Mouse (Mus musculus) lung, adult 18-20 months (tissue): ENCODE data around the gene St3gal3.

Experiments used
- DNase-seq, 2 experiments: peaks; one replicate each; pipeline ENCODE4 v3.0.0; 2022; ENCODE audit warnings: mixed read lengths in 2 of 2

St3gal3 gene

DNA sequence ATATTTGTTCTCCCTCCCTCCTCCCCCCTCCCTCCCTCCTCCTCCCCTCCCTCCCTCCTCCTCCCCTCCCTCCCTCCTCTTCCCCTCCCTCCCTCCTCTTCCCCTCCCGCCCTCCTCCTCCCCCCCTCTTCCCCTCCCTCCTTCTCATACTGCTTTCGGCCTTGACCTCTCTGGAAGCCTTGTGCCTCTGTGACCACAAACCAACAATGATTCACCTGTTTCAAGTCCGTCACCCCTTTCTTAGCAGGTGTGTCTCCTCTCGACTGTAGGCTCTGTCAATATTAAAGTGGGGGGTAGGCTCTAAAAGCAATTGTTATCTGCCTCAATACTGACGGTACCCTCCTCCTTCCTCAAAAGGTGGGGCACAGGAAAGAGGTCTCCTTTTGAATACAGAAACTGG, 153.2 kb downstream of the St3gal3 start:
- DNase-seq = no peak

DNA sequence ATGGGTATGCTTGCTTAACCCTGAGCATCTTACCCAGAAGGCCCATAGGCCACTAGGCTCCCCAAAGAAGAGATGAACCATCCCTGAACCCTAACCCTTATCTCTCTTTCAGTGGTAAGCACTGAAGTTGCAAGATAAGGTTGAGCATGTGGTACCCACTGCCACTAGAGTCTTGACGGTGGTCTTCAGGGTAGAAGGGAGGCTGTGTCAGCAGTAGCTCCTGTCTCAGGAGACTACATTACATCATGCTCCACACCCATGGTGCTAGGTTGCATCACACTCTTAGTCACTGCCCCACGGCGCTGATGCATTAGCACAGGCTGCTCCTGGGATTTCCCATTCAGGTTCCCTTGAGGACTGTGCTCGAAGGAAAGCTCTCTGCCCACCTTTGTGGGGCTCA, 154.6 kb downstream of the St3gal3 start:
- DNase-seq = no peak

DNA sequence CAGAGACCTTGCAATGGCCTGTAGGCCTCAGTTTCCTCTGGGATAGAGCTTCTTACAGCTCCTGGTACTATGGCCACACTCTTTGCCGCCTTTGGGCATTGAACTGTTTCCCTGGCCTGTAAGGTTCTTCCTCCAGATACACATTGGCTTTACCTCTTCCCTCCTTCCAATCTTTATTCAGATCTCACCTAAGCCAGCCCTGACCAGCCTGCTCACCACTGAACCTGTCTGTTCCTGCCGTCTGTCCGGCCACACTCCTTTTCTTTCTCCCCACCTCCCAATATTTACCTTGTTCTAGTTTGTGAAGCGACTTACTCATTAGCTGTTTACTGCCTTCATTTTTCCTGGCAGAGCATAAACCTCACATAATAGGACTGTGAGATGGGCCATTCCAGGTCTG, 155.5 kb downstream of the St3gal3 start:
- no peak for DNase-seq

DNA sequence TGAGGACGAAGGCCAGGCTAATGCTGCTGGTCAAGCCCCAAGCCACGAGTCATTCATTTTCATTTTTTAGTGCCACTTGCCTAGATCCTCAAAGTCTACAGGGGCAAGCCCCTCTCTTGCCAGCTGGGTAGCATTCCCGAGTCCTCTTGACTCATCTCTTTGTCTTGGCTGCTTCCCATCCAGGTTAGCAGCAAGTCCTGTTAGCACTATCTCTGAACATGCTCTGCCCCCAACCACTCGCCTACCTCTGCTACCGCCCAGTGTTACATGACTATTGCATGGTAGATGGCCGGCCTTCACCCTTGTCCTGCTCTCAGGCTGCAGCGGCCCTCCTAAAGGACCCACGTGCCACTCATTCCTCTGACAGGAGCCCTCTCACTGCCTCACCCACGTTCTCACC, 156.4 kb downstream of the St3gal3 start:
- DNase-seq = no peak

DNA sequence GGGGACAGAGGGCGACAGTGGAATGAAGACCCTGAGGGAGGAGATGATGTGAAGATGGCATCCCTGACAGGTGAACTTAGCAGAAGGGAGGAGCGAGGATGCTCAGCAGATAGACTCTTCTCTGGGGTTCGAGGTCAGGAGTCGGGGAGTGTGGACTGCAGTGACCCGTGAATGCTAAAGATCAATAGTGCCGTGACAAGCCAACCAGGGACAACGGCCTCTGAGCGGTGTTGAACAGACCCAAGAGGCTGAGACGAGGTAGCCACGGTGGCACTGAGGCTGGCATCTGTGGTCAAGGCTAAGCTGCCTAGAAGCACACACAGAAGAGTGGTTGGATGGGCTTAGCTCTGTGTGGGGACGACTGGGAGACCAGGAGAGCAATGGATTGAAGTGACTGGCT, 156.9 kb downstream of the St3gal3 start:
- no peak for DNase-seq

DNA sequence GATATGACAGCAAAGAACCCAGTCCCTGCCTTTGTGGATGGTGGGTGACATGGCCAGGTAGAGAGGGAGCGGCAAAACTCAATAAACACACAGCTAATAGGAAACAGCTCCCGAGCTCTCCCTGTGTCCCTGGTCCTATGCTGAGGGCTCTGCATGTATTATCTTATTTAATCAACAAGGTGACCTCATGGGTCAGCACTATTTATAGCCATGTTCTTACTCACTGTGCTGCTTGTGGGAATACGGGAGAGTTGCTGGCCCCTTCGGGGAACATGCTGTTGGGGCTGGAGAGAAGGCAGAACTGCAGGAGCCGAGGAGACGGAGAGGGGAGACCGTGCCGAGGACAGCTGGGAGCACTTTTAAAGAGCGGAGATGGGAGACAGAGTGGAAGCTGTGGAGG, 157.3 kb downstream of the St3gal3 start:
- DNase-seq = no peak

DNA sequence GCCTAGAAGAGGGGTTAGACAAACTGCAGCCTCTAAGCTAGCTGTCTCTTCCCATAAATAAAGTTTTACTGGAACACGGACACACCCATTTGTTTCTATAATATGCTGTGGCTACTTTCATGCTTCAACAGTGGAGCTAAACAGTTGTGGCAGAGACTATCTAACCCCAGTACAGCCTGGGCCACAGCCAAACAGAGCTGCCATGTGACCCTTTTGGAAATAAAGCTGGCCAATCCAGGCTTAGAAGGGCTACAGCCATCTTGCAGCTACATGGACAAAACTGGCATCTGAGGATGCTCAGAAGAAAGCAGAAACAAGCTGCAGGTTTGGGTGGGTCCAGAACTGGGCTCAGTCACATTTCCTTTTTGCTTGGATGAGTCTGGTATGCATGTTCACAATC, 158.9 kb downstream of the St3gal3 start:
- DNase-seq = no peak

DNA sequence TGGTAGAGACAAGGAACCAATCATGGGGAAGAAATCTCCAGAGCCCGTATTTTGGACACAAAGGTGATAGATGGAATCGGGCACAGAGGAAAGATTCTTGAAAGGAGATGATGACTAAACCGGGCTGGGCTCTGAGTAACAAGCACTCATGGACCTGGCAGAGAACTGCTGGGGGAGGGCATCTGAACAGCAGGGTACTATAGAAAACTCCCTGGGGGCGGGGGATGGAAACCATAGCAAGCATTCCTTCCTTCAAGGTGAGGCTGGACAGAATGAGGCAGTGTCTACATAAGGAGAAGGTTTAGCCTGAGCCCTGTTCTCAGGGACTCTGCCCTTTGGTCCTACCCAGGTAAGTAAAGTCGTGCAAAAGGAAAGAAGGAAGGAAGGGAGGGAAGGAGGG, 160.0 kb downstream of the St3gal3 start:
- DNase-seq = peak in 1 of 2 experiments; percentile 35

DNA sequence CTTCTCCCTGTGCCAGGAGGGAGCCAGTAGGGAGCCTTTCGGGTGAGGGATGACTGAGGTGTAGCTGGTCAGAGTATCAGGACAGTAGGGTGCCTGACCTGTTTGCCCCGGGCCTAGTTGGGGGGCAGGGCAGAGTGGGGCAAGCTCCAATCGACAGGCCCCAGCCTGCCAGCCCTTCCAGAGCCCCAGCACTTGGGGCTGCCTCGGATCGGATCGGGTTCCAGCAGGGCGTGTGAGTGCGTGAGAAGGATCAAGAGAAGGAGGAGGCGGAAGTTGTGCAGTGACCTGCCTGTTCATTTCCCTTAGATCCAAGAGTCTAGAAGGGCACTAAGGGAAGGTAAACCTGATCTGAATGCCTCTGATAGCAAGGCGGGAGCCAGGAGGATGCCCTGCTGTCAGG, 161.7 kb downstream of the St3gal3 start:
- no peak for DNase-seq

DNA sequence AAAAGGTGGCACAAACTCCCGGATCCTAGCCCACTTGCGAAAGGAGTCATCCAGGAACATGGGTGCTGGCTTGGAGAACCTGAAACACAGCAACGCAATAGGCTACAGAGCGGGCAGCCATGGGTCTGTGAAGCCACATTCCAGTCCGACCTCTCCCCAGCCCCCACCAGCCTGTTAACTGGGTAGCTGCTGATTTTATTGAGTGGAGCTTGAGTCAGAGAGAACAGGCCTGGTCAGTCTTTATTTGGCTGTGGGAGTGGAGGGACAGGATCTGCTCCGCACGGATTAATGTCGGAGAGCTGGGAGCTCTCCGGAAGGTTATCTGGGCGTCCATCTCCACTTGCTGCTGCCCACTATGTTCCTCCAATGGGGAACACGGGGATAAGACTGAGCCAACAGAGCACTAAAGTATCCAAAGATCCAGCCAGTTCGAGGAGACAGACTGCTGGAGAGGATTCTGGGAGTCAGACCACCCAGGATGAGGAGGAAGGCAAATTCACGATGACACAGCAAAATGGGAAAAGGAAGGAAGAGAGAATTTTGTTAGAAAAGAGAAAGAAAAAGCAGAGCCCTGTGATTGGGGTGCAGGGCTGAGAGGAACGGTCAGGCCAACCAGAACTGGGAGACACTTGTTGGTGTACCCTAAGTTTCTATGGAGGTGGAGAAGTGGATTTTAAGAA, 170.2 kb downstream of the St3gal3 start:
- DNase-seq = no peak

DNA sequence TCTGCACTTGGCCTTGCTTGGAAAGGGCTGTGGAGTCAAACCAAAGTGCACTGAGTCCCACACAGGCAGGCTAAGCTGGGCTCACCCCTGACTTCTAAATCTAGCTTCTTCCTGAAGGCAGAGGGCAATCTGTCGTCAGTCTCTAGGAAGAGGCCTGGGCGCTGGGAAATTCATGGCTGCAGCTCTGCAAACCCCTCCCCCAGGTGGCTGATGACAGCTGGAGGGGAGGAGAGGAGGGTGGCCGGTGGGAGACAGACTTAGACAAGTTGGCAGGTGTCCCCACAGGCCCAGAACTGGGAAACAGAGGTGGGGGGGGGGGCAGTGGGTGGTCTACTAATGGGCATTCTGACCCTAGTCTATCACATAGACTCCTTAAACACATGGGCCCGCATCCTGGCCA, 177.2 kb downstream of the St3gal3 start:
- no peak for DNase-seq

DNA sequence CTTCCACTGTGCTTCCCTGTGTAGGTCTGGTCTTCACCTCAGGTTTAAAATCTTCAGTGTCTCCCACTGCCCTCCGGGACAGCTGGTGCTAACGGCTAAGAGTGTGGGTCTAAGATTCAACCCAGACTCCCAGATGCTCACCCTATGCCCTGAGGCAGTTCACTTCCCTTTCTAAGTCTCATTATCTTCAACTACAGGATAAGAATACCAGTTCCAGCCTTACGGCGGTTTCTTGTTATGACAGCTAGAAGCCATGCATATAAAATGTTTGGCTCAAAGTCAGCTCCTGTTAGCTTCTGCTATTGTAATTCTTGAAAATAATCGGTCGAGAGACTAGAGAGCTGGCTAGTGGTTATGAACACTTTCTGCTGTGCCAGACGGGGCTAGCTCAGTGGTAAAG, 187.2 kb downstream of the St3gal3 start:
- no peak for DNase-seq

DNA sequence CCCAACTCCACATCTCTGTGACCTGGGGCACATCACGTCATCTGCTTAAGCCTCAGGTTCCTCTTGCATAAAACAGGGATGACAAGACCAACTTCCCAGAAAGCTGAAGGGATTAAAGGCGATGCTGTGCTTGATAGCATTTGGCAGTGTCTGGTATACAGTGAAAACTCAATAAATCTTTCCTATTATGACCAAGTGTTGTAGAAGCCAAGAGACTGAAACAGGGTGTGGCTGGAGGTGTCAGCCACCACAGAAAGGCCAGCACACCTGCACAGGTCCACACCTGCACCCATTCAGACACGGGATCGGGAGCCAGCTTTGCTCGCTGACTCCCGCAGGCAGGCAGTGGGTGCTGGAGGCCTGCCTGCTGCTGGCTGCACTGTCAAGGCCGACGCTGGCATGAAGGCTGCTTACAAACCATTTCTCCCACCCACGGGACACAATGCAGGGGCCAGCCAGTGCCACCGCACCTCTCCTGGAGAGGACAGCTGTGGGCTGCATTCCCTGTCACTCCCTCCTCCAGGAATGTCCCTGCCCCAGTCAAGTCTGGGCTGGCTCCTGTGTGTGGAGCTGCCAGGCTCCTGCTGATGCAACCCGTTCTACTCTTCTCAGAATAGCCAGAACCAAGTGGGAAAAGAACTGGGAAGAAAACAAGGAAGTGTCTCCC, 187.9 kb downstream of the St3gal3 start:
- no peak for DNase-seq

DNA sequence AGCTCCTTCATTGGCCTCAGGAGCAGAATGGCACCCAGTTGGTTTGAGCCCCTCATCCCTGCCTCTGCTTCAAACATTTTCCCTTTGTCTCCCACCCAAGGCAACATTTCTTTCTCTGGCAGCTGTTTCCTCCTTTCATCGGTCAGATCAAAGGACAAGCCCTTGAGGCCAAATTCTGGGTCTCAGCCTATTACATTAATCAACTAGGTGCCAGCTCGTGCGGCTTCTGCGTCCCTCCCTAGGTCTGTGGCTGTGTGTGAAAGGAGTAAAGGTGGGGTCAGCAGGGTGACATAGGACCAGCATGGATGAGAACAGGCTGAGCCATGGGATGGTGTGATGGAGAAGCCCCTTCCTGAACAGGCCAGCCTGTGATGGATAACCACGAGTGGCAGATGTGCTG, 191.4 kb downstream of the St3gal3 start:
- DNase-seq = no peak

DNA sequence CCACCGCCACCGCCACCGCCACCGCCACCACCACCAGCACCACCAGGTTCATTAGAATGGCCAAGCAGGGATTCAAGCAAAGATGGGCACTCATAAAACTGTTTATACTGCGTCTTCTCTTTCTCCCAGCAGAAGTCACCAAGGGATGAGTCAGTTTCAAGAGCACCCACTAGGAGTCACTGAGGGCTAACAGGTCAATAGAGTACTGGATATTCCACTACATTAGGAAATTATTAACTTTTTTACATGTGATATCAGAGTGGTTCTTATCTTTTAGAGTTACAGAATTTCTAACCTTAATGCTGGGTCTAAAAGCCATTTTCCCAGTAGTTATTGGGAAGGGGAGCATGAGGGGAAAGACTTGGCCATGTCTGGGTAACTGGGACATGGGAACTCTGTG, 197.8 kb downstream of the St3gal3 start:
- DNase-seq = no peak

DNA sequence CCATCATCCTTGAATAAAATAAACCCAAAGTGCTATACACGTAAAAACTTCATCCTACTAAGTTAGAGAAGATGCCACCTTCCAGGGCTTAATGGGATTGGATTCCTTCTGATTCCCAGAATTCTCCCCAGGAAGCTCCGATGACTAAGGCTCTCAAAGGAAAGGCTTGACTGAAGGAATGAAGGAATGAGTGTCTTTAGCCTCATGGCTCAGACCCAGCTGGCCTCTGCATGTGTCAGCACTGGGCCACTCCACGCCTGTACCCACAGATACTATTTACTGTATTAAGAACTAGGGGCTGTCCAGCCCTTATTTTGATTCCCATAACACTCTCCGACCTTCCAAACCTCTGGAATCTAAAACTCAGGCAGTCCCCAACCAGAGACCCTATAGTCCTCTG, 200.6 kb downstream of the St3gal3 start:
- no peak for DNase-seq

DNA sequence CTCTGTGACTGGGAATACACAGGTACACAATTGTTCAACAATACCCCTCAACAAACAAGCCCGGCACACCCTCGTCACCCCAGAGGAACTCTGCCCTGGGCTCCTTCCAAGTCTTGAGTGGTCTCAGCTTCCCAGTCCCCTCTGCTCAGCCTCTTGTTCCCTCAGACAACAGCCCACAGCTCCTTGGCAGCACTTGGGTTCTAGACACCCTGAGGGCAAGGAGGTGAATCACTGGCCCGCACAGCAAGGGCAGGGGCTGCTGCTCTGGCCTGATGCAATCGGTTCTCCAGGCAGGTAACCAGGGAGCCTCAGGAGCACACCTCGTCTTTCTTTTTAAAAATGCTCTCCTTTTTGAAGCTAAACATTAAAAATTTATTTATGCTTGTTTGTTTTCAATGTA, 201.5 kb downstream of the St3gal3 start:
- peak; percentile 45 to 73 for DNase-seq

DNA sequence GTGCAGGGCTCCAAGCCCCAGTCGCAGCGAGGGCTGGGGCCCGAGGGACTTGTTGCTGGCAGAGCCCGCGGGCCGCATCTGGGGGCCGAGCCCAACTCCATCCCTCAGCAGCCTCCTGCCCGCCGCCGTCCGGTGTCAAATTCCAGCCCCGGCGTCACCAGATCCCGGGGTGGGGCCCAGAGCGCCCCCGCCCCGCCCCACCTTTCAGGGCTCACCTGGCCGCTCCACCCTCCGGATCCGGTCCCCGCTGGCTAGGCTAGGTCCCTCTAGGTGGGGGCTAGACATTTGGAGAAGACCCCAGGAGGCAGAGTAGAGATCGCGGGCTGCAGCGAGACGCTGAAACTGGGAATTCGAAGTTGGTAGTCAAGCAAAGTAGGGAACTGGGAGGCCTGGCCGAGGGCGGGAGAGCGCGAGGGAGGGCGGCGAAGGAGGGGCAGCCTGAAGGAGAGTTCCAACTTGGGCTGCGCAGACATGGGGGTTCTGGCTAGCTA, 205.3 kb downstream of the St3gal3 start, which contains the start of gene Artn:
Gene Artn, minus strand, starts transcription at position 373 of the 491 bp plus-strand sequence.
- peak; percentile 67 to 78 for DNase-seq

DNA sequence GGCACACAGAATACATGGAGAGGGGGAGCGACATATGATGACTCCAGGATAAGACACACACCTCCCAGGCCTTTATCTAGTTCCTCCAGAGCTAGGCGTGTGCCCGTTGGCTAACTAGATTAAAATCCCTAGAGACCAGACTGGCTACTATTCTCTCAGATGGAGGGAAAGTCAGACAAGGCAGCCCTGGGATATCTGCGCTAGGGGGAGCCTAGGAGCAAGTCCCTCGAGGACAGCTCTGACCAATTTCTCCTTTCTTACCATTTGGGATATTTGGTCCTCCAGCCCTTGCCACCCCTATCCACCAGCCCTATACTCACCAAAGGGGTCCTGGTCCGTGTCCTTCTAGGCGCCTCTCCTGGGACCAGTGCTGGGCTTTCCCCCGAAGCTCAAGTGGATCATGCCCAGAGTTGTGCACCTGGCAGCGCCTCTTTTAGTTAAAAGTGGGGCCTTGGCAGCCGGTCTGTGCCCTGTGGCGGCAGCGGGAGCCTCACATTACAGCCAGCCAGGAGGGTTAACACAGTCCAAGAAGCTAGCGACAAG, 205.9 kb downstream of the St3gal3 start:
- DNase-seq = peak; percentile 61 to 70

DNA sequence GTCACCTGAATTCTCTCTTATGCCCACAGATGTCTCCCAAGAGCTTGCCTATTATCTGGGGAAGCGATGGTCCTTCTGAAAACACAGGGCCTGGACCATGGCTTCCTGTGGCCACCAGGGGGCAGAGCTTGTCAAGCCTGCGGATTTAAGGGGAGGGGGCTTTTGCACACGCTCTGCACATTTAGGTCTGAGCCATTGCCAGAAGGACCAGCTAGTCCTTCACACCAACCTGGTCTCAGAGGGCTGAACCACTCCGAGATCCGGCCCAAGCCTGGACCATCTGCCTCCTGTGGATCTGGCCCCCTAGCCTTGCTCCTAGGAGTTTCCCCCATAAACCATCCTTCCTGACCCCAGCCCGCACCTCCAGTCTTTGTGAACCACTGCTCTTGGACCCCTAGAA, 206.5 kb downstream of the St3gal3 start:
- no peak for DNase-seq

DNA sequence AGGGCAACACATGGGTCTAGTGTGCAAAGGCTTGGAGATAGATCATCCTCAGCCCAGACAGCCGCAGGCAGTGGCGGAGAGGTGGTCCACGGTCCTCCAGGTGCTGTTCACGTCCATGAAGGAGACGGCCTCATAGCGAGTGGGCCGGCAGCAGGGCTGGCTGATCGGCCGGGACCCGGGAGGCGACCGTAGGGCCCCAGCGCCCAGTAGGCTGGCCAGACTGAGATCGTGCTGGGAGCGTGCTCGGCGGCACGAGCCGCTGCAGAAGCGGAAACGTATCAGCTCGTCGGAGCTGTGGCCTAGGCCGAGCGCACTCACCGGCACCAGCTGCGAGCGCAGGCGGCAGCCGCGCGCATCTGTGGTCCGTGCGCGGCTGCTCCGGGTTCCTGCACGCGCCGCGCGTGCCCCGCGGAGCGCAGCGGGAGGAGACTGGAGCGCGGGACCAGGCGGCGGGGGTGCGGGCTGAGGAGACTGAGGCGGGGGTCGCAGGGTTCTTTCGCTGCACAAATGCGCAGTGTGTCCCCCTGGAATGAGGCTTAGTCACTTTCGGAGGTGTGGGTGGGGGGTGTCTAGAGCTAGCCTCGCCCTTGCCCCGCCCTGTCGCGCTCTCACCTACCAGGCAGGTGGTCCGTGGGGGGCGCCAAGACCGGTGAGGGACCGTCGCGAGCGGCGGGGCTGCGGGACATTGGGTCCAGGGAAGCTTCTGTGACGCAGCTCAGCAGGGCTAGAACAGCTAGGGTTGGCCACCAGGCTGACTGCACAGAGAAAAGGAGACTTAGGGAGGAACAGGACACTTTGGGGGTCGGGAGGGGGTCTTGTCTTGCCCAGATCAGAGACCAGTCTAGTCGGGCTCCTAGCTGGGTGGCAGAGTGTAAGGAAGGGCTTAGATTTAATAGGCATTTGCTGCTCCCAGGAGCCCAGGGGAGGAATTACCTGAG, 207.9 kb downstream of the St3gal3 start:
- peak in 1 of 2 experiments; percentile 24 for DNase-seq

DNA sequence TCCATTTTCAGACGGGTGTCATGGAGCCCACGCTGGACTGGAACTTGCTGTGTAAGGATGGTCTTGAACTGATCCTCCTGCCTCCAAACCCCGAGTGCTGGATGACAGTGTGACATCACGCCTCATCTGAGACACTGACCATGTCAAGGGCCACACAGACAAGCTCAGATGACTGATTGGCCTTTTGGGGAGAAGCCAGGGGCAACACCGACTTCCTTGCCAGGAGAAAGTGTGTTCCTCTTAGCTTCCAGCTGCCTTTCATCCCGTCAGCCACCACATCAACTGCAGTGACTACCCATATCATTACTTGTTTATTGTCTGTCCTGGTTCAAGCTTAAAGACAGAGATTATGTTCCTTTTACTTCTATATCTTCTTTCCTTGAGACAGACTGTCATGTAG, 209.8 kb downstream of the St3gal3 start:
- DNase-seq = no peak

DNA sequence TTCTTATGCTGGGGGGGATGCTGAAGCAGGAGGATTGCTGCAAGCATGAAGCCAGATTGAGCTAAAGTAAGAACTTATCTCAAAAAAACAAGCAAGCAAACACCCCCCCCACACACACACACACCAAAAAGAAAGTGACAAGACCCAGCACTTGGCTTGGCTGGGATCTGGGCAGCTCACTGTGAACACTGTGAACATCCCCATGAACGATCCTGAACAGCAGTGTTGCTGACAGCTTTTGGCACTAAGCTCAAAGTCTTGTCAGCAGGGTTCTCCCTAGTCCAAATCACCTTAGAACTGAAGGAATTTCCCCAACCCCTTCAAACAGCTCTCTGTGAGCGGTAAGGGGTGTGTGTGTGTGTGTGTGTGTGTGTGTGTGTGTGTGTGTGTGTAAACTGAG, 211.3 kb downstream of the St3gal3 start:
- DNase-seq = no peak
